Mouse (Mus musculus): ENCODE data around the gene Tut1. TPM values are rescaled to one million over a fixed set of nuclear protein-coding genes. Genes with fewer than 3 reads are reported as not detected.

Gene Tut1
- polyA plus RNA-seq, 1 experiment from 2014 or later, result 38.1 TPM

DNA sequence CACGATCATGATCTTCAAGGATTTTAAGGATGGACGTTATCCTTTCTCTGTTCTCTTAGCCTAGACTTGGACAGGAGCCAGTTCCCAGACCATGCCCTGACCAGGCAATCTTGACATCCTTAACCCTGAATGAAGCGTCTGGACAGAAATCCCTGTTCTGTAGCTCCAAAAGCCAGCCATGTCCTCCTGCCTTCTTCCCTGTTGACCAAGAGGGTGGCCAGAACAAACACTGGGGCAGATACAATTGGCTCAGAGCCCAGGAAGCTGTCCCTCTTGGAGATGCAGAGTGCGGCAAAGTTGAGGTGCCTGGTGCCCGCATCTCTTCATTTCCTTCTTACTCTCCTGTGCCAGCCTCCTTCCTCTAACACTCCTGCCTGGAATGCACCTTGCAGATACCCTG is 32.2 kb downstream of the Tut1 start:
- no peaks in the 10 kb centered on the region for H3K27me3 ChIP-seq
- no peak for ATAC-seq (ENCODE audit: insufficient number of reproducible peaks, insufficient read depth, low FRiP score, low TSS enrichment)
- no peak overlapping the region for H3K4me2 ChIP-seq (replicated peaks)
- peaks cover under 1% of the 10 kb centered on the region for H3K36me3 ChIP-seq
- no peak overlapping the region for H3K27ac ChIP-seq
- no peaks in the 10 kb centered on the region for H3K9me3 ChIP-seq
- WGBS, result 79% methylated on average over 5 of the region's 5 CpGs
- H3K9ac ChIP-seq, result no peak overlapping the region
- H3K4me1 ChIP-seq, result peaks cover 46% of the 10 kb centered on the region
- H3K4me3 ChIP-seq, result no peak overlapping the region

GRCm38 (mm10) chr19:8987816-8988215 is 34.2 kb downstream of the Tut1 start:
- ATAC-seq (ENCODE audit: insufficient number of reproducible peaks, insufficient read depth, low FRiP score, low TSS enrichment), result no peak
- Histone ChIP-seq H3K27me3 (no peaks in the 10 kb centered on the region), H3K4me2 (replicated peaks) (no peak overlapping the region), H3K9me3 (no peaks in the 10 kb centered on the region), H3K27ac (peak overlapping the region; percentile 97; the same call in 1 of the 2 replicates), H3K36me3 (no peaks in the 10 kb centered on the region), H3K4me3 (no peak overlapping the region), H3K9ac (no peak overlapping the region), H3K4me1 (peaks cover 61% of the 10 kb centered on the region)
- 34% methylated on average over 2 of the region's 2 CpGs for WGBS

DNA sequence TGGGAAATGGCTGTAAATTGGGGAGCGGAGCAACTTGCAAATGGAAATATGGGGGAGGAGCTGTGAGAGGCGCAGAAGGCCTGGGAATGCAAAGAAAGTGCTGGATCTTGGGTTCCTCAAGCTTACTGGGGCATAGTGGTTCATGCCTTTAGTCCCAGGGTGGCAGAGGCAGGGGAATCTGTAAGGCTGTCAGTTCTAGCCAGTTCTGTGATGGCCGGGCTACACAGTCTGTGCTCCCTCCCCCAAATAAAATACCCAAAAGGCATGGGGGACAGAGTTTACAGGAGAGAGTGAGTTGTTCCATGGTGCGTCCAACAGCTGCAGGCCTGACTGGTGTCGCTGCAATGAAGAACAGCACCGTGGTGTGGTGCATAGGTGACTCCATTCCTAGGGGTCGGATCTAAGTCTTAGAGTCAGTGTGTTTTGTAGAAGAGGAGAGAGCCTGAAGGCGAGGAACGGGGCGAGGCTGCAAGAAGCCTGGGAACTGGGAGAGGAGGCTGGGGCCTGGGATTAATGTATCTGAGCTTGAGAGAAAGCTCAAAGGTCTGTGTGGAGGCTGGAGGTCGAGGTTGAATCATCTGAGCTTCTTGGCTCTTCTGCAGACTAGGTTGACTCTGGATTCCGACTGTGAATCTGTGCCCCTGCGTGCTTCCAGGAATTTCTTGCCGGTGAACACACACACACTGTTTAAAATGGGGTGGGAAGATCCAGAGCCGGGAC is 34.9 kb downstream of the Tut1 start:
- H3K27me3 ChIP-seq, result no peaks in the 10 kb centered on the region

DNA sequence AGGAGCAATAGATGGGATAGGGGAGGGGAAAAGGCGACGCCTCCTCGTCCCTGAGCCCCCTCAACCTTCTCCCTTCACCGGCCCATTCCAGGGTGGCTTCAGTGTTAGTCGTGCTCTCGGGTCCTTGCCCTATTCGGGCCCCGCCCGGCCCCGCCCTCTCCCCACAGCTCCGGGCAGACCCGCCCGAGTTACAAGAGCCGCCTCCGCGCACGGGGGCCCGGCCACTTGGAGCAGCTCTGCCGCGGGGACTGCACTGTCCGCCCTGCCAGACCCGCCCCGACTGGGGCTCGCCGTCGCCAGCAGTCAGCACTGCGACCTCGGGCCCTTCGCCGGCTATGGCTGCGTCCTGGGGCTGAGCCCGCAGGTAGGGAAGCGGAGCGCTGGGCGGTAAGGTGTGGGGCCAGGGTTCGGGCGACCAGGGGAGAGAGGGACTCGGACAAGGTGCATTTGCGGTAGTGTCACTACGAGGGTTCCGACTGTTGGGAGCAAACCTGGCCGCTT is 35.5 kb downstream of the Tut1 start, which contains the start of gene Ahnak:
Gene Ahnak (plus strand): TSS at position 219 of the 501 bp plus-strand sequence.
- peak within 1 kb of the TSS; percentile 97 for H3K27ac ChIP-seq
- H3K27me3 ChIP-seq, result no peaks in the 10 kb centered on the region
- peaks cover 57% of the 10 kb centered on the region for H3K4me1 ChIP-seq
- H3K9me3 ChIP-seq, result no peaks in the 10 kb centered on the region
- H3K4me3 ChIP-seq, result peak within 1 kb of the TSS; percentile 69
- peak; percentile 31 for ATAC-seq (ENCODE audit: insufficient number of reproducible peaks, insufficient read depth, low FRiP score, low TSS enrichment)
- H3K4me2 ChIP-seq (replicated peaks), result peak within 1 kb of the TSS; percentile 68
- no peaks in the 10 kb centered on the region for H3K36me3 ChIP-seq
- under 1% methylated on average over 39 of the region's 42 CpGs for WGBS
- H3K9ac ChIP-seq, result peak within 1 kb of the TSS; percentile 88

More for the DNA sequence above, 34.9 kb downstream of the Tut1 start:
- 12% methylated on average over 15 of the region's 15 CpGs for WGBS
- Histone ChIP-seq H3K4me3 (peak overlapping the region; percentile 69), H3K9me3 (no peaks in the 10 kb centered on the region), H3K4me2 (replicated peaks) (peak overlapping the region; percentile 68), H3K4me1 (peaks cover 61% of the 10 kb centered on the region), H3K27ac (peak overlapping the region; percentile 97), H3K9ac (peak overlapping the region; percentile 88), H3K36me3 (no peaks in the 10 kb centered on the region)
- ATAC-seq (ENCODE audit: insufficient number of reproducible peaks, insufficient read depth, low FRiP score, low TSS enrichment), result no peak

DNA sequence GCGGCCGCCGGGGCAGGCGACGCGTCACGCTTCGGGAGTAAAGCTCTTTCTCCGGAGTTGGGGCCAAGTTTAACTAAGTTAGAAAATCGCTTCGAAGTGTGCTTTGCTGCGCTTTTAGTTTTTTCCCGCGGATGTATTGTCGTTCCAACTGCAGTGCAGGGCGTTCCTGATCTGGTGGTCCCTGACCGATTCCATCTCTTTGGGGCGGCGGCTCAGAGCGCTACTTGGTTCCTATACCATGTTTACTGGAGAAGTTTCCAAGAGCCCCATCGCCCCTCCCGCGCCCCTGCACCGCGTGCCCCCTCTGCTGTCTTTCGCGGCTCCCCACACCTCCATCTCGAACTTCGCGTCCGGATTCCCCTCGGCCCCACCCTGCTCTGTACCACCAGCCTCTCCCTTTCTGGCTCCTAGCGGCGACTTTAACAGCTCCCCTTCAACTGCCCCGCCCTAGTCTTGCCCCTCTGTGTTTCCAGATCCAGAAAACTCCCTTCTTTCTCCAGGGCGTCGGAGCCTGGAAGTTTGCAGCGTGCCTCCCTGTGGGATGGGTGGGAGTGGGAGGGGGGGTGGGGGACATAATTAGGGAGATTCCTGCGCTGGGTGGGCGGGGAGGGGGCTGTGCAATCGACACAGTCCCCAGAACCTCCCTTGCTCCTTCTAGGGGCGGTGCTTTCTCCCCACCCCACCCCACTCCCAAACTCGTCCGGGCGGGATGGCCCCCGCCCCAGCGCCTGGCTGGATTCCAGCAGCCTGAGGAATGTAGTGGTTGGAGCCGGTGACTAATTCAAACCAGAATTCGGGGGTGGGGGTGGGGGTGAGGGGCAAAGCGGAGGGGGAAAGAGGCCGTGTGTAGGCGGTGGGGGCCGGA is 36.2 kb downstream of the Tut1 start:
- H3K4me1 ChIP-seq, result peaks cover 50% of the 10 kb centered on the region
- H3K27me3 ChIP-seq, result no peaks in the 10 kb centered on the region
- under 1% methylated on average over 52 of the region's 53 CpGs for WGBS

GRCm38 (mm10) chr19:8990432-8991102 is 36.9 kb downstream of the Tut1 start:
- peaks cover 46% of the 10 kb centered on the region for H3K4me1 ChIP-seq

More for the DNA sequence above, 36.2 kb downstream of the Tut1 start:
- Histone ChIP-seq H3K4me2 (replicated peaks) (peak overlapping the region; percentile 68), H3K4me3 (peak overlapping the region; percentile 69), H3K9ac (peak overlapping the region; percentile 88), H3K9me3 (no peaks in the 10 kb centered on the region), H3K36me3 (no peaks in the 10 kb centered on the region), H3K27ac (peak overlapping the region; percentile 97)
- ATAC-seq (ENCODE audit: insufficient number of reproducible peaks, insufficient read depth, low FRiP score, low TSS enrichment), result peak; percentile 87

DNA sequence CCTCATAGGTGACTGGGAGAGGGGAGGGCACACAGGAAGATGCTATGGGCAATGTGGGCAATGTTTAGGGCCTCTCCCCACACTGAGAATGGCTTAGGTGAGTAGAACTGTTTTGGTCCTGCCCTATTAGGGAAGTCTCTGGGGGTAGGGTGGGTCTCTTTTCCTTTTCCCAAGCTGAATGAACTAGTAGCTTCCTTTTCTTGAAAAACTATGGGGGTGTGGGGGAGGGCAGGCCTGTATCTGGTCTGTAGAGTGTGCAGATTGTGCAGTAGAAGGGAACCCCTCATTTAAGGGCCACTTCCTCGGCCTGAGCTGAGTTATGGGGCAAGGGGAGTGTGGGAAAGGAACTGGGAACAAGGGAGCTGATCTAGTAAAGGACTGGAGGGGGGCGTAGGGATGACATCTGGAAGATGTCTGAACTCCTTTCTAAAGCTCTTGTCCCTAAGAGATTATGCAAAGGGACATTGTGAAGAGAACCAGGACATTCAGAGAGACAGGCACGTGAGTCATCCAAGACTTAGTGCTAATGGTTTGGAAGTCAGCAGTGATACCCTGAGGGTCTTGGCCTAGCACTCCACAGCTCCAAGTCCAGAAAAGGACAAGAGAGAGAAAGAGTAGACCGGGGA is 37.7 kb downstream of the Tut1 start:
- ATAC-seq (ENCODE audit: insufficient number of reproducible peaks, insufficient read depth, low FRiP score, low TSS enrichment), result no peak
- WGBS, result 58% methylated on average over 4 of the region's 4 CpGs
- Histone ChIP-seq H3K36me3 (no peaks in the 10 kb centered on the region), H3K27me3 (no peaks in the 10 kb centered on the region), H3K4me3 (peak overlapping the region; percentile 69), H3K27ac (peak overlapping the region; percentile 97), H3K4me1 (peaks cover 49% of the 10 kb centered on the region), H3K9ac (peak overlapping the region; percentile 88; the same call in 1 of the 2 replicates), H3K9me3 (no peaks in the 10 kb centered on the region), H3K4me2 (replicated peaks) (peak overlapping the region; percentile 68)

More at GRCm38 (mm10) chr19:8990432-8991102, 36.9 kb downstream of the Tut1 start:
- Histone ChIP-seq H3K9ac (peak overlapping the region; percentile 88), H3K27ac (peak overlapping the region; percentile 97), H3K36me3 (no peaks in the 10 kb centered on the region), H3K27me3 (no peaks in the 10 kb centered on the region), H3K4me2 (replicated peaks) (peak overlapping the region; percentile 68), H3K9me3 (no peaks in the 10 kb centered on the region), H3K4me3 (peak overlapping the region; percentile 69)
- ATAC-seq (ENCODE audit: insufficient number of reproducible peaks, insufficient read depth, low FRiP score, low TSS enrichment), result peak; percentile 74
- WGBS, result 11% methylated on average over 15 of the region's 15 CpGs

DNA sequence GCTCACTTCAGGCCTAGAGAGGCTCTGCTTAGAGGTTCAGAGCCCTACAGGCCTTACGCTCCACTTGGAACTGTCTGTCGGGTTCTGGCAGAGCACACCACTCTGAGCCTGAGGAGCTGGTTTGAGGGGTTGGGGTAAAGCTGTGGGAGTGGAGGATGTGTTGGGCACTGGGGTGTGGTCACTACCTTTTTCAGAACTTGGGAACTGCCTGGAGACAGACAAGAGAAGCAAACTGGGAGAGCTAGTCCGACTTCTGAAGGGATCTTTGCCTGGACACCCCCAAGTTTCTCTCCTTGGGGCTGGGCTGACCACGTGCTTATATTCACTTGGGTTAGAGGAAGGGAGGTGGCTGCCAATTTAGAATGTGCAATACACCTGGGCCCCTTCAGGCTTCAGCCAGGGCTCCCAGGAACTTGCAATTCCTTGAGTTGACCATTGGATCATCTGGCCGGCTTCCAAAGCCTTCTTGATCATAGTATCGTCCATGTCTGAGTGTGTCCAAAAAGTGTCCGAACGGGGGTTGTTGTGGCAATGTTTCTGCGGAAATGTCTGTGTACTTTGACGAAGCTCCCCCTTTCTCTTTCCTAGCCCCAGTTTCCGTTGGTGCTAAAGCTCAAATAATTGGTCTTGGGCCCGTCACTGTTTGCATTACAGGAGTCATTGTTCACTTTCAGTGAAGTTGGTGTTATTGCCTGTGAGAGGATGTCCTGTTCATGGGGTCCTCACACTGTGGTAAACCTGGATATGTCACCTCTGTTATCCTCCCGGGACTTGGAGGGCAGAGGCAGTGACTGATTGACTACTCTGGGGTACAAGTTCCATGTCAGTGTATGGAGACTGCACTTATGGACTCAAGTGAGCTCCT is 38.5 kb downstream of the Tut1 start:
- Histone ChIP-seq H3K27me3 (no peaks in the 10 kb centered on the region), H3K27ac (peak overlapping the region; percentile 64), H3K9ac (no peak overlapping the region), H3K4me1 (peaks cover 55% of the 10 kb centered on the region), H3K4me3 (peak overlapping the region; percentile 69; the same call in 1 of the 2 replicates), H3K4me2 (replicated peaks) (peak overlapping the region; percentile 68), H3K36me3 (no peaks in the 10 kb centered on the region), H3K9me3 (no peaks in the 10 kb centered on the region)
- 77% methylated on average over 13 of the region's 13 CpGs for WGBS
- no peak for ATAC-seq (ENCODE audit: insufficient number of reproducible peaks, insufficient read depth, low FRiP score, low TSS enrichment)

GRCm38 (mm10) chr19:8992769-8993624 is 39.4 kb downstream of the Tut1 start:
- ATAC-seq (ENCODE audit: insufficient number of reproducible peaks, insufficient read depth, low FRiP score, low TSS enrichment), result no peak
- Histone ChIP-seq H3K4me2 (replicated peaks) (peak overlapping the region; percentile 68), H3K36me3 (no peaks in the 10 kb centered on the region), H3K9me3 (no peaks in the 10 kb centered on the region), H3K4me1 (peaks cover 58% of the 10 kb centered on the region), H3K27ac (peak overlapping the region; percentile 64; the same call in 1 of the 2 replicates), H3K27me3 (no peaks in the 10 kb centered on the region), H3K4me3 (no peak overlapping the region), H3K9ac (no peak overlapping the region)
- 30% methylated on average over 12 of the region's 12 CpGs for WGBS

GRCm38 (mm10) chr19:8993625-8993912 is 39.9 kb downstream of the Tut1 start:
- peaks cover 56% of the 10 kb centered on the region for H3K4me1 ChIP-seq
- no peaks in the 10 kb centered on the region for H3K36me3 ChIP-seq
- H3K27ac ChIP-seq, result 0 out of 2 replicates have a peak overlapping the region, but pooled peaks have one; percentile 37
- no peak overlapping the region for H3K4me3 ChIP-seq
- no peak for ATAC-seq (ENCODE audit: insufficient number of reproducible peaks, insufficient read depth, low FRiP score, low TSS enrichment)
- no peaks in the 10 kb centered on the region for H3K27me3 ChIP-seq
- H3K9me3 ChIP-seq, result no peaks in the 10 kb centered on the region
- 58% methylated on average over 2 of the region's 2 CpGs for WGBS
- H3K4me2 ChIP-seq (replicated peaks), result peak overlapping the region; percentile 68; the same call in 1 of the 2 replicates
- no peak overlapping the region for H3K9ac ChIP-seq
